Mouse (Mus musculus) spleen, postnatal 0 days (tissue): Measurements from ENCODE around the gene Erlec1. TPM values are rescaled to one million over a fixed set of nuclear protein-coding genes. Genes with fewer than 3 reads are reported as not detected.

Experiments used
- polyA plus RNA-seq: library from polyadenylated mRNA; unstranded; fragments of >200 nt; fragmentation: Nextera tagmentation; extraction: Ambion mirVana; gene quantifications from 2 replicates; pipeline ENCODE4 v1.2.1, GENCODE M21; 2015

Gene Erlec1
- 14.3 and 14.4 TPM in 2 replicates for polyA plus RNA-seq

GRCm38 (mm10) chr11:30954279-30954725 lies at the start of gene Erlec1:
TSS of gene Erlec1 (minus strand) at chr11:30954335.

GRCm38 (mm10) chr11:30985877-30986624 lies 31.9 kb upstream of the Erlec1 start, which contains the start of gene Chac2:
TSS of gene Chac2 (minus strand) at chr11:30986350.

GRCm38 (mm10) chr11:30885171-30885871 lies 68.8 kb downstream of the Erlec1 start, which contains the start of the genes Gpr75 and Asb3:
TSS of gene Gpr75 (plus strand) at chr11:30885358.
TSS of gene Asb3 (plus strand) at chr11:30885416.

Other genes with a start within 250 kb of the Erlec1 start
- gene Psme4, start 182.6 kb downstream of the Erlec1 start, polyA plus RNA-seq = 14.3 and 15.2 TPM in 2 replicates
- gene Gpr75, start 69.0 kb downstream of the Erlec1 start, polyA plus RNA-seq = 0.05 and 0.07 TPM in 2 replicates
- 15.2 and 16.6 TPM in 2 replicates for gene Asb3, start 68.9 kb downstream of the Erlec1 start, polyA plus RNA-seq
- 62.6 and 75.5 TPM in 2 replicates for gene Chac2, start 32.0 kb upstream of the Erlec1 start, polyA plus RNA-seq
- gene Gm17332, start 228.1 kb upstream of the Erlec1 start, polyA plus RNA-seq = not detected in 2 replicates